Mouse (Mus musculus) stomach, postnatal 0 days (tissue): ENCODE data around the gene Adar. TPM values are rescaled to one million over a fixed set of nuclear protein-coding genes. Genes with fewer than 3 reads are reported as not detected.

ENCODE experiments used
- ATAC-seq: fragments of 200-750 bp; cut with Nextera tagmentation; 2 replicates; pipeline ENCODE4 v1.8.0; 2017; ENCODE audit not compliant: low FRiP score, low TSS enrichment
- DNase-seq: peaks from one replicate; pipeline ENCODE4 v3.0.0-alpha.2; 2016; ENCODE audit warnings: low spot score
- H3K27ac ChIP-seq: fragments of 300-500 bp; sonication (generic); replicated peaks from 2 replicates; pipeline ENCODE4 v1.5.1; 2014; ENCODE audit warnings: mild to moderate bottlenecking, control low read depth
- H3K27me3 ChIP-seq: fragments of 300-500 bp; sonication (generic); 2 replicates; pipeline ENCODE4 v1.6.1; 2014; ENCODE audit warnings: low read length; ENCODE audit not compliant: control insufficient read depth, insufficient read depth
- H3K36me3 ChIP-seq: fragments of 300-500 bp; sonication (generic); 2 replicates; pipeline ENCODE4 v1.6.1; 2014; ENCODE audit warnings: low read length, mixed read lengths; ENCODE audit not compliant: control insufficient read depth, insufficient read depth
- H3K4me1 ChIP-seq: fragments of 300-500 bp; sonication (generic); replicated peaks from 2 replicates; pipeline ENCODE4 v1.6.1; 2014; ENCODE audit warnings: antibody characterized with exemption; ENCODE audit not compliant: control insufficient read depth, insufficient read depth
- H3K4me2 ChIP-seq: fragments of 300-500 bp; sonication (generic); replicated peaks from 2 replicates; pipeline ENCODE4 v1.6.1; 2014; ENCODE audit warnings: low read depth, mild to moderate bottlenecking, control low read depth, moderate library complexity
- H3K4me3 ChIP-seq: fragments of 300-500 bp; sonication (generic); 2 replicates; pipeline ENCODE4 v1.5.1; 2014; ENCODE audit warnings: low read depth, low read length, control low read depth
- H3K9ac ChIP-seq: fragments of 300-500 bp; sonication (generic); 2 replicates; pipeline ENCODE4 v1.6.1; 2014; ENCODE audit warnings: mild to moderate bottlenecking, low read length, control low read depth, mixed read lengths
- H3K9me3 ChIP-seq: fragments of 300-500 bp; sonication (generic); 2 replicates; pipeline ENCODE4 v1.6.1; 2016; ENCODE audit warnings: low read length; ENCODE audit not compliant: control insufficient read depth
- CTCF ChIP-seq: IDR thresholded peaks from 2 replicates; pipeline ENCODE4 v1.5.1; 2016; ENCODE audit warnings: antibody characterized with exemption, low read depth, mild to moderate bottlenecking, moderate library complexity
- EP300 ChIP-seq: optimal IDR thresholded peaks from 2 replicates; pipeline ENCODE3; 2016; ENCODE audit warnings: antibody characterized with exemption
- WGBS: fragments of 180-500 bp; shearing (Covaris S2); extraction: QIAGEN DNeasy Blood & Tissue Kit; methylation state at CpG from one replicate; pipeline ENCODE4 v1.1.7; 2014; 5-methylcytosine and 5-hydroxymethylcytosine counted together
- polyA plus RNA-seq: library from polyadenylated mRNA; unstranded; fragments of >200 nt; fragmentation: Nextera tagmentation; extraction: Ambion mirVana; gene quantifications from 2 replicates; pipeline ENCODE4 v1.2.1, GENCODE M21; 2015

Gene Adar
- polyA plus RNA-seq, 1 experiment from 2014 or later: 8.5 TPM

- Histone ChIP-seq H3K4me2 (no peak overlapping the region), H3K9ac (no peak overlapping the region), H3K27ac (no peak overlapping the region), H3K27me3 (no peaks in the 10 kb centered on the region), H3K36me3 (no peaks in the 10 kb centered on the region), H3K9me3 (no peaks in the 10 kb centered on the region), H3K4me3 (no peak overlapping the region), H3K4me1 (no peaks in the 10 kb centered on the region)
- DNase-seq: no peak
- ATAC-seq: no peak
- TF ChIP-seq EP300 (no peak), CTCF (no peak)
- WGBS: 40% methylated on average over 3 of the region's 3 CpGs
Measured at GRCm38 (mm10) chr3:89703596-89703995, 11.2 kb upstream of the Adar start.

DNA sequence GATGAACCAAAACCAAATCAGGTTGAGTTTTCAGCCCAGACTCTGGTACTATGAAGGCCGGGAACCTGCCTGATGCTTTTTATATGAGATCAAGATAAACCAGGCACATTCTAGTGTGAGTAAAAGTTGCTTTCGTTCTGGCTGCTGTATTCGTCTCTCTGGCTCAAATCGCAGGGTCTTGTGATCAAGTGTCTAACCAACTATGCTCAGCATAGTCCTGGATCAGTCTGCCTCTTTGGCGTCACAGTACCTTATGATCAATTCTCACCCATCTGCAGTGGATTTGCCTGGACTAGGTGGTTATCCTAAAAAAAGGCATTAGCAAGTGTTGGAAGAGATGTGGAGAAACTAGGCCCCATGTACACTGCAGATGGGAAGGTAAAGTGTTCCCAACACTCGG is 10.8 kb upstream of the Adar start:
- Histone ChIP-seq H3K4me2 (no peak overlapping the region), H3K27ac (no peak overlapping the region), H3K9me3 (no peaks in the 10 kb centered on the region), H3K9ac (no peak overlapping the region), H3K36me3 (no peaks in the 10 kb centered on the region), H3K27me3 (no peaks in the 10 kb centered on the region), H3K4me1 (no peaks in the 10 kb centered on the region), H3K4me3 (no peak overlapping the region)
- DNase-seq: no peak
- TF ChIP-seq CTCF (no peak), EP300 (no peak)
- 77% methylated on average over 6 of the region's 6 CpGs for WGBS
- ATAC-seq: no peak

DNA sequence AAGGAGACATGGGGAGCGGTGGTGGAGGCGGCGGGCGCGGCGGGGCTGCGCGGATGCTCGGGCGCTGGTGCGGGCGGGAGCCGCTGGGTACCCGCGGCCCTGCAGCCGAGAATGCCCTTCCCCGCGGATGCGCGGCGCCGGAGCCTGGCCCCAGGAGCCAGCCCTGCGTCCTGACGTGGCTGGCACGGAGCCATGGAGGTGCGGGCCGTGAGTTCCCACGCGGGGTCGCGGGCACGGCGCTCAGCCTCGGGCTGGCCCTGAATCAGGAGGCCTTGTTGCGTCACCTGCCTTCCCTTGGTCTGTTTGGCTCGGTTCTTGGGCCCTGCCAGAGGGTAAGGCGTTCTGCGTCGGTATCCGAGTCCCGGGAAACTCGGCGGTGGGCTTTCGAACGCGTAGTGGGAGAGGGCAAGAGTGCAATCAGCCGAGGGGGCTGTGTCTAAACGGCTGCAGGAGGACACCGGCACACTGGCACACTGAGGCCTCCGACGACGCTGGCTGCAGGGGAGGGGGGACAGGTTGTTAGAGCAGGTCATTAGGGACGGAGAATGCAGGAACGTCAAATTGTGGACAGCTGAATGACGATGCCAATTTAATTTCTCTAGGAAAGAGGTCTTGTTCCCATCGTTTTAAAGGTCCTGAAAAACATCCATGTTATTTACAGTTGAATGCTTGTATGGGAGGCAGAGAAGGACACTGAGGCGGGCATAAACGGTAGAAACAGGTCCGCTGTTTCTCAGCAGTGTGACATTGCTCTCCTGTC is 565 bp downstream of the Adar start:
- Histone ChIP-seq H3K27me3 (no peaks in the 10 kb centered on the region), H3K36me3 (no peaks in the 10 kb centered on the region), H3K4me1 (0 out of 2 replicates have a peak, but pooled peaks cover 2% of the 10 kb centered on the region), H3K27ac (peak overlapping the region; percentile 67), H3K9ac (peak overlapping the region; percentile 87), H3K4me2 (peak overlapping the region; percentile 97), H3K4me3 (peak overlapping the region; percentile 91), H3K9me3 (no peaks in the 10 kb centered on the region)
- peak; percentile 69 for ATAC-seq
- WGBS: 2% methylated on average over 57 of the region's 59 CpGs
- peak; percentile 54 for DNase-seq
- no peak for TF ChIP-seq EP300
- no peak for TF ChIP-seq CTCF

- no peaks in the 10 kb centered on the region for H3K36me3 ChIP-seq
- no peaks in the 10 kb centered on the region for H3K27me3 ChIP-seq
- no peak overlapping the region for H3K27ac ChIP-seq
- WGBS: 57% methylated on average over 6 of the region's 6 CpGs
- peak overlapping the region; percentile 97 for H3K4me2 ChIP-seq
- ATAC-seq: no peak
- TF ChIP-seq EP300: no peak
- no peak for TF ChIP-seq CTCF
- peak overlapping the region; percentile 87; the same call in 1 of the 2 replicates for H3K9ac ChIP-seq
- H3K4me1 ChIP-seq: 0 out of 2 replicates have a peak, but pooled peaks cover 2% of the 10 kb centered on the region
- H3K9me3 ChIP-seq: no peaks in the 10 kb centered on the region
- DNase-seq: no peak
- H3K4me3 ChIP-seq: peak overlapping the region; percentile 91
Measured at GRCm38 (mm10) chr3:89715967-89716256, 1.1 kb downstream of the Adar start.

DNA sequence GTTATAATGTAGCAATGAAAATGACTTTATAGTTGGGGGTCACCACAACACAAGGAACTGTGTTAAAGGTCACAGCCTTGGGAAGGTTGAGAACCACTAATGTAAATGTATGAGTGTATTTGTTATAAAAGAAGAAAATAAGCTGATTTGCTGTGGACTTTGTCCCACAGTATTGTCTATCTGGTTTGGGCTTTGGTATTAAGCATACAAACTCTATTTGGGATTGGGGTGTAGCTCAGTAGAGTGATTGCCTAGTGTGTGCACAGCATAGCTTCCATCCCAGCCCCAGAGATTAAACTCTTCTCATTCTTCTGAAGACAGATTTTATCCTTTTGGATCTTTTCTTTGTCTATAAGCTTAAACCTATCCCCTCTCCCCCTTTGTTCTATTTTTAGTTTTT is 7.2 kb downstream of the Adar start:
- no peaks in the 10 kb centered on the region for H3K9me3 ChIP-seq
- no peak for DNase-seq
- H3K4me1 ChIP-seq: no peaks in the 10 kb centered on the region
- no peaks in the 10 kb centered on the region for H3K36me3 ChIP-seq
- H3K9ac ChIP-seq: no peak overlapping the region
- no peak overlapping the region for H3K4me3 ChIP-seq
- TF ChIP-seq CTCF (no peak), EP300 (no peak)
- H3K27me3 ChIP-seq: no peaks in the 10 kb centered on the region
- H3K4me2 ChIP-seq: no peak overlapping the region
- peak; percentile 82 for ATAC-seq
- H3K27ac ChIP-seq: no peak overlapping the region

DNA sequence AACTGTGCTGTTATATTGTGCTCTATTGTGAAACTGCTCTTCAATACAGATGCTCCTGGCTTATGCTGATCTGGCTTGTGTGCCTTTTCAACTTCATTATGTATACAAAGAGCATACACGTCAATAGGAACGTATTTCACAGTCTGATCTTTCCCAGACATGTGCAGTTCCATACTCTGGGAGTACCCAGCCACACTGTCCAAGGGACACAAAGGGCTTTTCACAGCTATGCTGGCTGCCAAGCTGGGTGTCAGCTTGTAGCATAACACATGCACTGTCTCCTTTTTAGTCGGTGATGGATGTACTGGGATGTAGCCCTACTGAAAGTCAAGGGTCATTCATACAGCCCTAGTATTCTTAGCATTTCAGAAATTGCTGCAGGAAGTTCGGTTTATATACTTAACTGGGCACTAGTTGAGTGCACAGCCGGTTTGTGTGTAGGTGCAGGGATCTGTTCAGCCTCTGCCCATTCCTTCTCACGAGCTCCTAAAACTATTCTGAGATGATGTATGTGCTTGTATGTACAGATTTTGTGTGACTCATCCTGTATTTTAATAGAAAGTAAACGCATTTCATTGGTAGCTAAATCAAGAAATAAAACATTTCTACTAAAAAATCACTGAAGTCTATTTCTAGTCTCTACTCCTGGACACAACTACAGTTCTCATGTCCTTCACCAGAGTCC is 8.7 kb downstream of the Adar start:
- no peaks in the 10 kb centered on the region for H3K36me3 ChIP-seq
- WGBS: 51% methylated on average over 7 of the region's 7 CpGs
- no peak overlapping the region for H3K4me3 ChIP-seq
- no peak overlapping the region for H3K27ac ChIP-seq
- DNase-seq: no peak
- ATAC-seq: no peak
- TF ChIP-seq CTCF (no peak), EP300 (no peak)
- H3K4me2 ChIP-seq: no peak overlapping the region
- H3K4me1 ChIP-seq: no peaks in the 10 kb centered on the region
- H3K9me3 ChIP-seq: no peaks in the 10 kb centered on the region
- no peaks in the 10 kb centered on the region for H3K27me3 ChIP-seq
- H3K9ac ChIP-seq: no peak overlapping the region
